Mouse (Mus musculus) stomach, postnatal 0 days (tissue): ENCODE results near the gene Bach2. TPM values are rescaled to one million over a fixed set of nuclear protein-coding genes. Genes with fewer than 3 reads are reported as not detected.

Source experiments
- ATAC-seq: fragments of 200-750 bp; cut with Nextera tagmentation; 2 replicates; pipeline ENCODE4 v1.8.0; 2017; ENCODE audit not compliant: low FRiP score, low TSS enrichment
- DNase-seq: peaks from one replicate; pipeline ENCODE4 v3.0.0-alpha.2; 2016; ENCODE audit warnings: low spot score
- H3K27ac ChIP-seq: fragments of 300-500 bp; sonication (generic); replicated peaks from 2 replicates; pipeline ENCODE4 v1.5.1; 2014; ENCODE audit warnings: mild to moderate bottlenecking, control low read depth
- H3K27me3 ChIP-seq: fragments of 300-500 bp; sonication (generic); 2 replicates; pipeline ENCODE4 v1.6.1; 2014; ENCODE audit warnings: low read length; ENCODE audit not compliant: control insufficient read depth, insufficient read depth
- H3K36me3 ChIP-seq: fragments of 300-500 bp; sonication (generic); 2 replicates; pipeline ENCODE4 v1.6.1; 2014; ENCODE audit warnings: low read length, mixed read lengths; ENCODE audit not compliant: control insufficient read depth, insufficient read depth
- H3K4me1 ChIP-seq: fragments of 300-500 bp; sonication (generic); replicated peaks from 2 replicates; pipeline ENCODE4 v1.6.1; 2014; ENCODE audit warnings: antibody characterized with exemption; ENCODE audit not compliant: control insufficient read depth, insufficient read depth
- H3K4me2 ChIP-seq: fragments of 300-500 bp; sonication (generic); replicated peaks from 2 replicates; pipeline ENCODE4 v1.6.1; 2014; ENCODE audit warnings: low read depth, mild to moderate bottlenecking, control low read depth, moderate library complexity
- H3K4me3 ChIP-seq: fragments of 300-500 bp; sonication (generic); 2 replicates; pipeline ENCODE4 v1.5.1; 2014; ENCODE audit warnings: low read depth, low read length, control low read depth
- H3K9ac ChIP-seq: fragments of 300-500 bp; sonication (generic); 2 replicates; pipeline ENCODE4 v1.6.1; 2014; ENCODE audit warnings: mild to moderate bottlenecking, low read length, control low read depth, mixed read lengths
- H3K9me3 ChIP-seq: fragments of 300-500 bp; sonication (generic); 2 replicates; pipeline ENCODE4 v1.6.1; 2016; ENCODE audit warnings: low read length; ENCODE audit not compliant: control insufficient read depth
- CTCF ChIP-seq: IDR thresholded peaks from 2 replicates; pipeline ENCODE4 v1.5.1; 2016; ENCODE audit warnings: antibody characterized with exemption, low read depth, mild to moderate bottlenecking, moderate library complexity
- EP300 ChIP-seq: optimal IDR thresholded peaks from 2 replicates; pipeline ENCODE3; 2016; ENCODE audit warnings: antibody characterized with exemption
- WGBS: fragments of 180-500 bp; shearing (Covaris S2); extraction: QIAGEN DNeasy Blood & Tissue Kit; methylation state at CpG from one replicate; pipeline ENCODE4 v1.1.7; 2014; 5-methylcytosine and 5-hydroxymethylcytosine counted together
- polyA plus RNA-seq: library from polyadenylated mRNA; unstranded; fragments of >200 nt; fragmentation: Nextera tagmentation; extraction: Ambion mirVana; gene quantifications from 2 replicates; pipeline ENCODE4 v1.2.1, GENCODE M21; 2015

The Bach2 gene
- polyA plus RNA-seq, 1 experiment from 2014 or later = 1.9 TPM

DNA sequence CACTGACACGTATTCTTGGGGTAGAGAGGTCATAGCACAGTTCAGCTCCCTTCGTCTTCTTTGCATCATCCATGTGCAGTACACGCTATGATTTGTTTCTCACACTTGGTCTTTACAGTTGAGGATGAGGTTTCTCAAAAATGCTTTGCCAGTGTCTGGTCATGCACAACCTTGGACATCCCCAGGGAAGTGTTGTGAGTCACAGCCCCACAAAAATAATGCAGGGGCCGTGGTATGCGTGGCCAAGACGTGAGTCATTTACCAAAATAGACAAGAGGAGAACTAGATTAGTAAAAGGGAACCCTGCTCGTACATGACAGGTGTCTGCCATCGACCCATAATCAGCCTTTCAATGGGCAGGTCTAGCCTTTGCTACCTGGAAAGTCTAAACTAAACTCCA is 152.7 kb downstream of the Bach2 start:
- DNase-seq (no peak), ATAC-seq (no peak)
- Histone ChIP-seq H3K4me1 (no peaks in the 10 kb centered on the region; the same call in 1 of the 2 replicates), H3K4me2 (no peak overlapping the region), H3K4me3 (no peak overlapping the region), H3K36me3 (no peaks in the 10 kb centered on the region), H3K27ac (no peak overlapping the region), H3K9me3 (no peaks in the 10 kb centered on the region), H3K27me3 (no peaks in the 10 kb centered on the region), H3K9ac (no peak overlapping the region)
- 81% methylated on average over 8 of the region's 8 CpGs for WGBS
- TF ChIP-seq CTCF = no peak
- no peak for TF ChIP-seq EP300

- no peak for ATAC-seq
- TF ChIP-seq EP300 (no peak), CTCF (no peak)
- no peak for DNase-seq
Observed at GRCm38 (mm10) chr4:32393226-32393625, 154.6 kb downstream of the Bach2 start.

GRCm38 (mm10) chr4:32393951-32394350 is 155.3 kb downstream of the Bach2 start:
- TF ChIP-seq EP300 = no peak
- WGBS = 76% methylated on average over 1 of the region's 1 CpGs
- no peak overlapping the region for H3K9ac ChIP-seq

More at GRCm38 (mm10) chr4:32393226-32393625, 154.6 kb downstream of the Bach2 start:
- Histone ChIP-seq H3K9me3 (no peaks in the 10 kb centered on the region), H3K4me3 (no peak overlapping the region), H3K27me3 (no peaks in the 10 kb centered on the region), H3K36me3 (no peaks in the 10 kb centered on the region), H3K4me2 (no peak overlapping the region), H3K4me1 (no peaks in the 10 kb centered on the region), H3K27ac (no peak overlapping the region), H3K9ac (no peak overlapping the region)
- 70% methylated on average over 3 of the region's 3 CpGs for WGBS

DNA sequence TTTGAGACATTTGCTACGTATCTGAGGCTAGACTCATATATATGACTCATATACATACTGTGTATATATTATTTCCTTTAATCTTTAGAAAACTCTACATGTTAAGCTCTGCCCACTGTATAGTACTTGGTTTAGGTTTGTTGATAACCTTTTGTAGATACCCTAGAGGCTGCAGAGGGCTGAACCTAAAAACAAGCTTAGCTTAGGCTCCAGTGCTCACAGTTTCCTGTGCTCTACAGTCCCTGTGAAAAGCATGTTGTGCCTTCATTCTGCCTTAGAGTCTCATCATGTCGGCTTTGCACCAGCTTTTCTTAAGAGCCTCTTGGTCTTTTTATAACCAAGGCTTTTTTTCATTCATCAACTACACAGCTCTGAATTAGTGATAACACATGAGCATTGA is 156.2 kb downstream of the Bach2 start:
- no peak for TF ChIP-seq EP300
- no peak for TF ChIP-seq CTCF
- no peaks in the 10 kb centered on the region for H3K9me3 ChIP-seq
- WGBS = 75% methylated on average over 2 of the region's 2 CpGs
- ATAC-seq (no peak), DNase-seq (no peak)
- H3K36me3 ChIP-seq = no peaks in the 10 kb centered on the region
- no peak overlapping the region for H3K27ac ChIP-seq
- H3K27me3 ChIP-seq = no peaks in the 10 kb centered on the region
- H3K4me1 ChIP-seq = no peaks in the 10 kb centered on the region
- no peak overlapping the region for H3K9ac ChIP-seq
- no peak overlapping the region for H3K4me2 ChIP-seq
- no peak overlapping the region for H3K4me3 ChIP-seq

More at GRCm38 (mm10) chr4:32393951-32394350, 155.3 kb downstream of the Bach2 start:
- no peaks in the 10 kb centered on the region for H3K27me3 ChIP-seq
- H3K4me1 ChIP-seq = no peaks in the 10 kb centered on the region
- H3K9me3 ChIP-seq = no peaks in the 10 kb centered on the region
- H3K4me2 ChIP-seq = no peak overlapping the region
- ATAC-seq (no peak), DNase-seq (no peak)
- H3K27ac ChIP-seq = no peak overlapping the region
- no peak overlapping the region for H3K4me3 ChIP-seq
- no peaks in the 10 kb centered on the region for H3K36me3 ChIP-seq

DNA sequence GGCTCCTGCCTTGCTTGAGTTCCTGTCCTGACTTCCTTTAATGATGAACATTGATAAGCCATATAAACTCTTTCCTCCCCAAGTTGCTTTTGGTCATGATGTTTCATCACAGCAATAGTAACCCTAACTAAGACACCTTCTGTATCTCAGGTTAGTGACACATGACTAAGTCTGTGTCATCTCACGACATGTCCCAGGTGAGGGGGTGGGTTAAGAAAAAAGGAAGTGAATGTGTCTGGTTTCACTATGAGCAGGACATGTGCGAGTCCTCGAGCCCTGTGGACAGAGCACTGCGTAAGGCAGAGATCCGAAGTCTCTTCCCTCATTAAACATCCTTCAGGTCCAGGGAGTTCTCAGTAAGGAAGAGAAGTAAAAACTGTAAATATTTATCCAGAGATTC is 162.9 kb downstream of the Bach2 start:
- H3K4me1 ChIP-seq = no peaks in the 10 kb centered on the region
- H3K27me3 ChIP-seq = no peaks in the 10 kb centered on the region
- DNase-seq = no peak
- WGBS = 76% methylated on average over 5 of the region's 5 CpGs
- no peak overlapping the region for H3K4me2 ChIP-seq
- no peak overlapping the region for H3K9ac ChIP-seq
- no peaks in the 10 kb centered on the region for H3K36me3 ChIP-seq
- H3K27ac ChIP-seq = no peak overlapping the region
- H3K4me3 ChIP-seq = no peak overlapping the region
- no peaks in the 10 kb centered on the region for H3K9me3 ChIP-seq
- TF ChIP-seq EP300 (no peak), CTCF (no peak)
- ATAC-seq = no peak

- Histone ChIP-seq H3K4me2 (no peak overlapping the region), H3K27me3 (no peaks in the 10 kb centered on the region), H3K9ac (no peak overlapping the region), H3K9me3 (no peaks in the 10 kb centered on the region), H3K27ac (no peak overlapping the region), H3K4me1 (no peaks in the 10 kb centered on the region), H3K4me3 (no peak overlapping the region), H3K36me3 (no peaks in the 10 kb centered on the region)
- DNase-seq (no peak), ATAC-seq (no peak)
- TF ChIP-seq CTCF (no peak), EP300 (no peak)
- WGBS = 85% methylated on average over 5 of the region's 5 CpGs
Observed at GRCm38 (mm10) chr4:32403506-32403905, 164.9 kb downstream of the Bach2 start.
